Mouse (Mus musculus): Measurements from ENCODE around the gene Ncan.

Gene Ncan

GRCm38 (mm10) chr8:70120667-70121066 is at the start of gene Ncan:
Ncan (minus strand) TSS chr8:70120873.
- DNase-seq: peak; percentile 56

DNA sequence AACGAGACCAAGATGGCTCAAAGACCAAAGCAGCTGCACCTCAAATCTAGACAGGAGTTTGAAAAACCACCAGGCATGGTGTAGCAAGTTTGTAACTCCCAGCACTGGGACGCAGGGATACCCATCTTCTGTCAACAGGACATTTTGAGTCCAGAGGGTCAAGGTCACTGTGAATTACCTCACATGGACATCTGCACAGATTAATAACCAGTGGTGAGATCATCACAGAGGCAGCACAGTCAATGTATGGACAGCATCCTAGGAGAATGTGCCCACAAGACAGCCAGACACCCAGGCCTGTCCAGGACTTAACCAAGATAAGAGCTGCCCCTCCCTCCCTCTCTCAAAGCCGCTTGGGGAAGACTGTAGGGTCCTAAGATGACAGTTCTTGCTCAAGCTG is 49.4 kb upstream of the Ncan start:
- no peak for DNase-seq

- DNase-seq: peak; percentile 48
These were observed 45.9 kb upstream of the Ncan start for GRCm38 (mm10) chr8:70166504-70167110.

- DNase-seq: no peak
These were observed 42.6 kb upstream of the Ncan start for GRCm38 (mm10) chr8:70163316-70163715.

- DNase-seq: no peak
These were observed 39.3 kb upstream of the Ncan start for GRCm38 (mm10) chr8:70160015-70160414.

DNA sequence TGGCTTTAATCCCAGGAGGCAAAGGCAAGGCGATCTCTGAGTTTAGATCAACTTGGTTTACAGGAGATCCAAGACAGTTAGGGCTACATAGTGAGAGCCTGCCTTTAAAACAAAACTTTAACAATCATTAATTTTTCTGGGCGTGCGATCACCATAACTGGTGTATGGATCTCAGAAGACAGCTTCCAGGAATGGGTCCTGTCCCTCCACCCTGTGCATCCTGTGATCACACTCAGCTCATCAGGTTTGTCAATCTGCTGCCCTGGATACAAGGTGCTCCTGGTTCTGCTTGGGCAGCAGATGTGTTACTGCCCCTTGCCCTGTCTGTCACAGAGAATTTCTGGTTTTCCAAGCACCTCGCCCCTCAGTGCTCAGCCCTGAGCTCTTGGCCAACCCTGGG is 38.5 kb upstream of the Ncan start:
- DNase-seq: no peak

DNA sequence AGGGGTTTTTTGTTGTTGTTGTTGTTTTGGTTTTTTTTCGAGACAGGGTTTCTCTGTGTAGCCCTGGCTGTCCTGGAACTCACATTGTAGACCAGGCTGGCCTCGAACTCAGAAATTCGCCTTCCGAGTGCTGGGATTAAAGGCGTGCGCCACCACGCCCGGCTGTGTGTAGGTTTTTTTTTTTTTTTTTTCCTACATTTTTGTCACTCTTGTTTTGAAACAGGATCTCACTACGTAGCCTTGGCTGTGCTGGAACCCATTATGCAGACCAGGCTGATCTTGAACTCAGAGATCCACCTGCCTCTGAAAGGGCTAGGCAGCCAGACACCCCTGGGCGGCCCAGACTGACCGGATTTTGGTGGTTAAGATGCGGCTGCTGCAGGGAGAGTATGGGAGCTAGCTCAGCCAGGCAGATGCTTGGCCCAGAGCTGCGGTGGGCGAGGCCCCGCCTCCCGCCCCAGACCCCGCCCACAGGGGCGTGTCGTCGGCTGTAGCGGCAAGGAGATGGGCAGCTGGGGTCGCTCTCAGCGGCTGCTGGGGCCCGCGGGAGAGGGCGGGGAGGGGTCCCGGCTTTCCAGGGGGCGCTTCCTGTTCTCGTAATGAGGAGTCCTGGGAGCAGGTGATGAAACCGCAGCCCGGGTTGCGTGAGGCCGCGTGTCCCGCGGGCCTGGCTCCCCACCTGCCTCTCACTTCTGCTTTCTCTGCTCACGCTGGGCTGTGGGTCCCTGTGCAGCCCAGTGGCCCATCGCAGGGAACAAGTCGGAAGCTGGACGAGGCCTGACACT is 37.6 kb upstream of the Ncan start:
- peak; percentile 65 for DNase-seq

DNA sequence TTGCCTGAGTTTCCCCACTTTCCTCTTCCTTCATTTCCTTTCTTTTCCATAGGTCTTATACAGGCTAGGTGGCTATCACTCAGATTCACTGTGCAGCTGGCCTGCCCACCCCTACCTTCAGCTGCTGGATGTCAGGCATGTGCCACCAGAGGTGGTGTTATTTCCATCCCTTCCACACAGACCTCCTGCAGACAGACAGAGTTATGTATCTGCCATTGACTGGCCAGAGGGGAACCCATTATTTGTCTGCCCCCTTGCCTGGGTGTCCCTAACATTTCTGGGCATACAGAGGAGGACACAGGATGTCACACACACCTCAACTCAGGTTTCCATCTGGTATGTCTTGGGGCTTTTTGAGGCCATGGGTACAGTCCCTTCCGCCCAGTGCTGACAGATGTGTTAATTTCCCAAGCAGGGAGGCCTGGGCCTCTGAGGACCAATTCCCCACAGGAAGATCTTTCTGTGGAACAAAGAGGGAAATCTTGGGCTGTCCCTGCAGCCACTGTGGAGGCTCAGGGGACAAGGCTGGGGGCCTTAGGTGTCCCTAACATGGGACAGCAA is 36.6 kb upstream of the Ncan start:
- no peak for DNase-seq

- peak; percentile 70 for DNase-seq
These were observed 32.0 kb upstream of the Ncan start for GRCm38 (mm10) chr8:70152537-70153257.

DNA sequence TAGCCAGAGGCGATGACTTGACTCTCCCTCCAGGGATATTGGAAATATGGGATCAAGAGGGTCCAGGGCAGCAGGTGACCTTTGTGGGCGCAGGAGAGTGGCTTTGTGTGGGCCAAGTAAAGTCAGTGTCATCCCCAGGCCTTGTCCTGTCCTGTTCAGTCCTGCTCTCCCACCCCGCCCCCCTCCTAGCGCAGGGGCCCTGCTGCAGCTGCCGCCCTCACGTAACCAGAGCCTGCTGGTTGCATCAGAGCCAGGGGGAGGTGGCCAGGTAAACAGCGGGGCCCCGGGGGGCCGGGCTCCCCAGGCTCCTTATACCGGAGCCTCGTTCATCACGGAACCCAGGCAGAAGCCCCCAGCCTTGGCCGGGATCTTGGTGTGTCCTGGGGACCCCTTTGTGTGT is 29.5 kb upstream of the Ncan start:
- DNase-seq: no peak

- no peak for DNase-seq
These were observed 27.3 kb upstream of the Ncan start for GRCm38 (mm10) chr8:70147678-70148607.

DNA sequence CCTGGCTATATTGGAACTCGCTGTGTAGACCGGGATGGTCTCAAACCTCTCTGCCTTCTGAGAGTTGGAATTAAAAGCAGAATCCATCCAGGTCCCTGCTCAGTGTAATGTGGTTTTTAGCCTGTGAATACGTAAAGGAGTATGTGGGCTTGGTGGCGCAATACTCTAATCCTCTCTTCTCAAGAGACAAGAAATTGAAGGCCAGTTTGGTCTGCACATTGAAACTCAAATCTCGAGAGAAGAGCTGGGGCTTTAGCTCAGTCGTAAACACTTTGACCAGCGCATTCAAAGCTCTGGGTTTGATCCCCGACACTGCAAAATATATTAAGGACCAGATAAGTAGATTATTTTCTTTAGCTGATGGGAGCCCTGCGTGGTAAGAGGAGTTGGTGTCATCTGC is 19.3 kb upstream of the Ncan start:
- no peak for DNase-seq

DNA sequence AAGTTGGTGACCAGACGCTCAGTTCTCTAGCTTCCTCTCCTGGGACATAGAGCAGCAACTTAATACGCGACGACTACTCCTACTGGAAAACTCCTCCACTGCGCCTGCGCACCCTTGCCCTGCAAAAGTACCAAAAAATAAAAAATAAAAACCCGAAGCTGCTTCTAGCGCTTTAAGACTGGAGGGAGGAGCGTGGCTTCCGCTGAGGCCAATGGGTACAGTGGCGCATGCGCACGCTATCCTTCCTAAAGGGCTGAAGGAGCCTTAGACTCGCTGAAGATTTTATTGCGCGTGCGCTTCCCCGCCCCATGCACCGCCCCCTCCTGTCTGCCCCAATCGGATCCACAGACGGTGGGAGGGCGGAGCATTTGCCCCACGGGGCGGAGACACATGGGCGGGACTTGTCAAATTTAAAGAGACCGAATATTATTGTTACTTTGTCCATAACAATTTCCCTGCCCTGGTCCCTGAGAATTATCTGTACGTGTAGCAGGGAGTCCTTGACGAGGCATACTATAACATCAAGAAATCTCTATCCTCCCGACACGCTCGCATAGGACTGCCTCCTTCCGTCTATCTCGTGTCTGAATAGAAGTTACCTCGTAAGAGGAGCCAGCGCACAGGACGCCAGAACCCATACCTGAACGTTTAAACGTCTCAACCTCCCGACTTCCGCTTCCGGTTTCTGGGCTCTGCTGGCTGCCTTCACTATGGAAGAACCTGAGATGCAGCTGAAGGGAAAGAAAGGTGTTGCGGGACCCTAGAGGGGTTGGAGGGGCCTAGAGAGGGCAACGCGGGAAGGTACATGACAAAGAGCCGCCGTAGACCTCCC is 18.6 kb upstream of the Ncan start, which contains the start of the genes Rfxank, Borcs8 and Mef2b:
Gene Rfxank, minus strand, starts transcription at position 129 of the 832 bp plus-strand sequence.
Gene Borcs8, plus strand, starts transcription at position 474 of the 832 bp plus-strand sequence.
Gene Mef2b, plus strand, starts transcription at position 686 of the 832 bp plus-strand sequence.
- DNase-seq: peak; percentile 100

DNA sequence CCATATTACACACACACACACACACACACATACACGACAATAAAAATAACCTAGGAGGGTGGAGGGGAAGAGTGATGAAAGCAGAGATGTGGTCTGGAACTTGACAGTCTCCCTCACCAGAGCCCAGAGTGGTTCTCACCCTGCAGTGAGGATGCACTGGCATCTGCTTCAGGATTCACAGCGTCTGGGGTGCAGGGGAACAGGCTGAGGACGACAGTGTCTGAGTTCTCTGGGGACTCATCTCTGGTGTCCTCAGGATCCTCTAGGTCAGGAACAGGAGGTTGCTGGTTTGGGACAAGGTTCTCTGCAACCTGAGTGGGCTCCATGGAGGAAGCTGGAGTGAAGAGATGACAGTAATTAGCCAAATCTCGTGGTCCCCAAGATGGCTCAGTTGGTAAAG is 17.2 kb upstream of the Ncan start:
- no peak for DNase-seq

DNA sequence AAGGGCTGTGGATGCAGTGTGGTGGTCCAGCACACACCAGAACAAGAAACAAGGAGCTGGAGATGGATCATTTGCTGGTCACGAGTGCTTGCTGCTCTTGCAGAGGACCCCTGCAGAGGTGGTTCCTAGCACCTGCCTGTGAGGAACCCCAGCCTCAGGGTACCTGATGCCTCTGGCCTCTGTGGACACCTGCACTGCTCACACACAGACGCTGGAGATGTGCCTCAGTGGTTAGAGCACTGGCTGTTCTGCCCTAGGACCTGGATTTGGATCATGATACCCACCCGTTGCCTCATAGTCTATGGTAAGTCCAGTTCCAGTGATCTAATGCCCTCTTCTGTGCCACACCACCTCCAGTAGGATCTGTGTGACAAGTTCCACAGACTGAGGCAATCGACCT is 15.9 kb upstream of the Ncan start:
- no peak for DNase-seq

- DNase-seq: no peak
These were observed 14.3 kb upstream of the Ncan start for GRCm38 (mm10) chr8:70134931-70135330.

DNA sequence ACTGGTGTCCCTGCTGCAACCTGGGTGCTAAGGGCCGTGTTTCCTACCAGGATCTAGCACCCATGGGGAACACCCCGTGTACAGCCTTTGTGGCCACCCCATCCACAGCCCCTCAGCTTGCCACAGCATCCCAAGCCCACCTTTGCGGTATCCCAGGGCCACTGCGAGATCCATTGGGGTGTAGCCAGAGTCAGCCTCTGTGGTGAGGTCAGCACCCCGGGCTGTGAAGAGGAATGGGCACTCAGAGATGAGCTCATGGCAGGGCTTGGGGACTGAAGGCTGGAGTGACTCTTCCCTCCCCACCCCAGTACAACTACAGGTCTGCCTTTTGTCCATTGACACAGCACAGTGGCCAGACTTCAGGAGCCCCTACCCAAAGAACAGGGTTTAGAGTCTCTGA is 13.4 kb upstream of the Ncan start:
- no peak for DNase-seq

GRCm38 (mm10) chr8:70131166-70131883 is 10.7 kb upstream of the Ncan start, which contains the start of gene Nr2c2ap:
Nr2c2ap (plus strand) TSS chr8:70131333.
- DNase-seq: peak; percentile 85

GRCm38 (mm10) chr8:70130066-70130465 is 9.4 kb upstream of the Ncan start:
- no peak for DNase-seq

DNA sequence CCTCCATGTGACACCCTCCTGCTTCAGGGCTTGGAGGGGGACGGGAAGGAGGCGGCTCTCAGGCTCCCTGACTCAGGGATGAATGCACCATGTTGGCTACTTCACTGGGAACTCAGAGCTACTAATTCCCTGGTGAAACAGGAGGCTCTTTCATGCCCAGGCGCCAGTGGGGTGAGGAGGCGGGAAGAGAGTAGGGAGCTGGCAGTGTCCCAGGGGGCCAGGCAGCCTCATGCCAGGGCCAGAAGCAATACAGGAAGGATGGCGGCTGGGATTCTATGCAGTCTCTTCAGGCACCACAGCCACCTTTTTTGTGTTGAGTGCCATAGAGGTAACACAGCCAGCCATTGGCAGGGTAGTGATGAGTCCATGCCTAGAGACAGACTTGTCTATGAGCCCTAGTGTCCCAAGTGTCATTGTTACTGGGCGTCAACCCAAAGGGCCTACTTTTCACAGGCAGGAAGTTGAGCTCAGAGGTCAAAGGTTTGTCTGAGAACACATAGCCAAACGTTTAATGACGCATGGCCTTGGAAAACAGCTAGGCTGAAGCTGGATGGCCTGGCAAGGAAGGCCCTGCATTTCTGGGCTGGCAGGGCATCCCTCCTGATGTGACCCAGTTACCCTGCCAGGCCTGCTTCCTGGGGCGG is 8.8 kb upstream of the Ncan start:
- DNase-seq: peak; percentile 70
